Mouse (Mus musculus) limb, embryonic 10.5 days (tissue): ENCODE measurements around the gene Tmub2. TPM values are rescaled to one million over a fixed set of nuclear protein-coding genes. Genes with fewer than 3 reads are reported as not detected.

Source experiments
- DNase-seq: peaks from one replicate; pipeline ENCODE4 v3.0.0-alpha.2; 2017; ENCODE audit warnings: low spot score
- H3K27ac ChIP-seq: fragments of 300-500 bp; sonication (generic); 2 replicates; pipeline ENCODE4 v1.5.1; 2016; ENCODE audit warnings: mild to moderate bottlenecking
- H3K27me3 ChIP-seq: fragments of 300-500 bp; sonication (generic); 2 replicates; pipeline ENCODE4 v1.6.1; 2016; ENCODE audit warnings: low read depth, mild to moderate bottlenecking; ENCODE audit not compliant: poor library complexity, severe bottlenecking
- H3K36me3 ChIP-seq: fragments of 300-500 bp; sonication (generic); 2 replicates; pipeline ENCODE4 v1.6.1; 2016; ENCODE audit warnings: mild to moderate bottlenecking, moderate library complexity
- H3K4me1 ChIP-seq: fragments of 300-500 bp; sonication (generic); 2 replicates; pipeline ENCODE4 v1.6.1; 2016
- H3K4me3 ChIP-seq: fragments of 300-500 bp; sonication (generic); 2 replicates; pipeline ENCODE4 v1.5.1; 2016; ENCODE audit warnings: mild to moderate bottlenecking, moderate library complexity
- H3K9me3 ChIP-seq: fragments of 300-500 bp; sonication (generic); replicated peaks from 2 replicates; pipeline ENCODE4 v1.6.1; 2016; ENCODE audit warnings: mild to moderate bottlenecking
- WGBS: fragments of 180-500 bp; shearing (Covaris S2); methylation state at CpG from one replicate; pipeline ENCODE4 v1.1.7; 2016; 5-methylcytosine and 5-hydroxymethylcytosine counted together
- polyA plus RNA-seq: library from polyadenylated mRNA; unstranded; fragments of >200 nt; fragmentation: Nextera tagmentation; extraction: Ambion mirVana; gene quantifications from 2 replicates; pipeline ENCODE4 v1.2.1, GENCODE M21; 2016

Tmub2 gene
- 37.3 and 44.0 TPM in 2 replicates for polyA plus RNA-seq

DNA sequence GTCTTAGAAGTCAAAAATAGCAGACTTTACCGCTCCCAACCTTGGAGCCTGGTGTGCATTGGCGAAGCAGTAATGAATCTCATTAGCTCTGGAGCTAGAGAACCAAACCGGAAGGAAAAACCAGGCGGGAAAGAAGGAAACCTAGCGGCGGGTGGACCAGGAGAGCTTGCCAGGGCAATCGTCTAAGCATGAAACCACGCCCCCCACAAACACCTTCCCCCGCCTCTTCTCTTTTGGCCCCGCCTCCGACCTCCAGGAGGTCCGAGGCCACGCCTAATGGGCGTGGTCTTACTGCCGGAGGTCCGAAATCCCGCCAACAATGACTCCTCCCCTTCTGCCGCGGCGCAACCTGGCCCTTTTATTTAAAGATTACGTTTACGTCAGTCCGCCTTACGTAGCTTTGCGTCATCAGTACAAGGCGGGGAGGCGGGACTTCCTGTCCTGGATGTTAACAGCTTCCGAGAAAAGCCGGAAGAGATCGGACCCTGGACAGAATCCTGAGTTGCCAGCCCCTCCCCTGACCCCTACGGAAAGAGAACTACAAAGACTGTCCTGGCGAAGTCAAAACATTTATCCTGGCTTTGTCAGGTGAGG lies at the start of gene Tmub2:
Gene Tmub2, plus strand, starts transcription at position 431 of the 594 bp plus-strand sequence.
- peaks cover 30% of the 10 kb centered on the region for H3K36me3 ChIP-seq
- peak; percentile 94 for DNase-seq
- under 1% methylated on average over 32 of the region's 32 CpGs for WGBS
- H3K27ac ChIP-seq, result peak within 1 kb of the TSS; percentile 87
- peaks cover 17% of the 10 kb centered on the region for H3K4me1 ChIP-seq
- no peaks in the 10 kb centered on the region for H3K27me3 ChIP-seq
- peak within 1 kb of the TSS; percentile 91 for H3K4me3 ChIP-seq
- no peaks in the 10 kb centered on the region for H3K9me3 ChIP-seq

- 71% methylated on average over 2 of the region's 2 CpGs for WGBS
- no peak overlapping the region for H3K4me3 ChIP-seq
- no peak overlapping the region for H3K27ac ChIP-seq
- no peak for DNase-seq
- no peaks in the 10 kb centered on the region for H3K36me3 ChIP-seq
- H3K27me3 ChIP-seq, result no peaks in the 10 kb centered on the region
- H3K9me3 ChIP-seq, result no peaks in the 10 kb centered on the region
- H3K4me1 ChIP-seq, result peaks cover 3% of the 10 kb centered on the region; the same call in 1 of the 2 replicates
Observed at GRCm38 (mm10) chr11:102236022-102236421, 48.7 kb upstream of the Tmub2 start.

DNA sequence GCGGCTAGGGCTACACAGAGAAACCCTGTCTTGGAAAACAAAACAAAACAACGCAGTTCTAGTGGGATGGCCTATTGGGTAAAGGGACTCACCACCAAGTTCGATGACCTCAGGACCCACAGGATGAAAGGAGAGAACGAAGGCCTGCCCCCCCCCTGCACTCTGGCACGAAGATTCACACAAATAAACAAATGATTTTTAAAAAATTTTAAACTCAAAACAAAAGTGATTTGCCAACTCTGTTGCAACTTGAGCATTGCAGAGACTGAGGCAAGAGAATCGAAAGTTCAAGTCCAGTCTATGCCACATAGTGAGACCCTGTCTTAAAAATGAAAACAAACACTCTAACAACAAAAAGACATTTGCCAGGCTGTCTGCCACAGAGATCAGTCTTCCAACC lies 44.1 kb upstream of the Tmub2 start:
- no peak overlapping the region for H3K4me3 ChIP-seq
- DNase-seq, result no peak
- H3K9me3 ChIP-seq, result no peaks in the 10 kb centered on the region
- no peak overlapping the region for H3K27ac ChIP-seq
- 90% methylated on average over 6 of the region's 6 CpGs for WGBS
- peaks cover 16% of the 10 kb centered on the region for H3K4me1 ChIP-seq
- H3K27me3 ChIP-seq, result peaks cover 13% of the 10 kb centered on the region
- H3K36me3 ChIP-seq, result no peaks in the 10 kb centered on the region

GRCm38 (mm10) chr11:102241246-102241645 lies 43.5 kb upstream of the Tmub2 start:
- Histone ChIP-seq H3K4me3 (no peak overlapping the region), H3K4me1 (peaks cover 19% of the 10 kb centered on the region), H3K36me3 (no peaks in the 10 kb centered on the region), H3K27ac (no peak overlapping the region), H3K9me3 (no peaks in the 10 kb centered on the region), H3K27me3 (peaks cover 13% of the 10 kb centered on the region)
- 85% methylated on average over 5 of the region's 5 CpGs for WGBS
- no peak for DNase-seq

DNA sequence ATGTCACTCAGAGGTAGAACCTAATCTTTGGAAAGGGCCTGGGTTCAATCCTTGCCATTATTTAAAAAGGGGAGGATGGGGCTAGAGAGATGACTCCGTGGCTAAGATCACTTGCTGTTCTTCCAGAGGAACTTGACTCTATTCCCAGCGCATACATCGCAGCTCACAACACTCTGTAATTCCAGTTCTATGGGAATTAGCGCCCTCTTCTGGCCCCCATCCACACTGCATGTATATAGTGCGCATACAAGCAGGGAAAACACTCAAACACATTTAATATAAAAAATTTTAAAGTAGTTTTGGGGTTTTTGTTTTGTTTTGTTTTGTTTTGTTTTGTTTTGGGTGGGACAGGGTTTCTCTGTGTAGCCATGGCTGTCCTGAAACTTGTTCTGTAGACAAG lies 42.9 kb upstream of the Tmub2 start:
- no peak for DNase-seq
- H3K9me3 ChIP-seq, result no peaks in the 10 kb centered on the region
- H3K4me1 ChIP-seq, result peaks cover 18% of the 10 kb centered on the region
- 47% methylated on average over 5 of the region's 5 CpGs for WGBS
- no peak overlapping the region for H3K4me3 ChIP-seq
- H3K27ac ChIP-seq, result no peak overlapping the region
- no peaks in the 10 kb centered on the region for H3K36me3 ChIP-seq
- H3K27me3 ChIP-seq, result peaks cover 13% of the 10 kb centered on the region

DNA sequence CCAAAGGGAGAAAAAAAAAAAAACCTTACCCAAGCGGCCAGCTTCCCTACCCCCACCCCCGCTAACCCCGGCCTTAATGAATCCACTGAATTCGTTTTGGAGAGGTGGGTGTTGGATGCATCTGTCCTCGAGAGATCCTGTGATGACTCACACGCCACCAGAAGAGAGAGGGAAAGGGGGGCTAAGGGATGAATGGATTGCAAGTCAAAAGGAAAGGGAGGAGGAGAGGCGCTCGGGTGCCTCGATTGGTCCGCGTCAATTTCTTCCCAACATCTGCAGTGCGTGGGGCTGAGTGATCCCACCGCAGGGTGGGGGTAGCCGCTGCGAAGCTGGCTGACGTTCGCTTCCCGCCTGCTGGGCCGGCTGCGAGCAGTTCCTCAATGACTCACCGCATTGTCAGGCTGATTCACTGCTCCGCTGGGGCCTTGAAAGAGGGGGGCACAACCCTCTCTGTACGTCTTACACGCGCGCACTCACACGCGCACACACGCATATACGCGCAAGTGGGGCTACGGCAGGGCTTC lies 39.7 kb upstream of the Tmub2 start:
- WGBS, result 3% methylated on average over 32 of the region's 32 CpGs
- peak overlapping the region; percentile 66 for H3K27ac ChIP-seq
- H3K36me3 ChIP-seq, result no peaks in the 10 kb centered on the region

GRCm38 (mm10) chr11:102245581-102246272 lies 39.0 kb upstream of the Tmub2 start:
- Histone ChIP-seq H3K4me1 (peaks cover 30% of the 10 kb centered on the region), H3K36me3 (peaks cover 3% of the 10 kb centered on the region), H3K27me3 (peaks cover 13% of the 10 kb centered on the region), H3K27ac (peak overlapping the region; percentile 66), H3K4me3 (peak overlapping the region; percentile 53), H3K9me3 (no peaks in the 10 kb centered on the region)
- WGBS, result 70% methylated on average over 14 of the region's 14 CpGs
- DNase-seq, result no peak

More for the DNA sequence above, 39.7 kb upstream of the Tmub2 start:
- Histone ChIP-seq H3K27me3 (peaks cover 13% of the 10 kb centered on the region), H3K4me3 (peak overlapping the region; percentile 53), H3K9me3 (no peaks in the 10 kb centered on the region), H3K4me1 (peaks cover 30% of the 10 kb centered on the region)
- DNase-seq, result peak; percentile 58

DNA sequence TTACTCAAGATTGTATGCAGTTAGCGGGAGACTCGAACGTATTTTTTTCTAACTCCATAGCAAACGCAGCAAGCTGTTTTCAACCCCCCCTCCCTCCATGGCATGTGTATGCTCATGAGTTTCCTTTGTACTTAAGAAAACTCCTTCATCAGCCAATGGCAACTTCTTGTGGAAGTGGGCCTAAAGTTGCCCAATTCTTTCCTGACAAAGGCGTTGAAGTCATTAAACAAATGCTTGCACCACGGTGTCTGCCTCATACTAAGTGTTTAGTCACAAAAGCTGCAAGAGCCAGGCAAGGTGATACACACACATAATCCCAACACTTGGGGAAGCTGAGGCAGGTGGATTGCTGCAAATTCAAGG lies 38.5 kb upstream of the Tmub2 start:
- Histone ChIP-seq H3K4me1 (peaks cover 30% of the 10 kb centered on the region), H3K27ac (no peak overlapping the region), H3K4me3 (no peak overlapping the region), H3K9me3 (no peaks in the 10 kb centered on the region), H3K27me3 (peaks cover 13% of the 10 kb centered on the region), H3K36me3 (peaks cover 8% of the 10 kb centered on the region)
- no peak for DNase-seq
- WGBS, result 91% methylated on average over 6 of the region's 6 CpGs

DNA sequence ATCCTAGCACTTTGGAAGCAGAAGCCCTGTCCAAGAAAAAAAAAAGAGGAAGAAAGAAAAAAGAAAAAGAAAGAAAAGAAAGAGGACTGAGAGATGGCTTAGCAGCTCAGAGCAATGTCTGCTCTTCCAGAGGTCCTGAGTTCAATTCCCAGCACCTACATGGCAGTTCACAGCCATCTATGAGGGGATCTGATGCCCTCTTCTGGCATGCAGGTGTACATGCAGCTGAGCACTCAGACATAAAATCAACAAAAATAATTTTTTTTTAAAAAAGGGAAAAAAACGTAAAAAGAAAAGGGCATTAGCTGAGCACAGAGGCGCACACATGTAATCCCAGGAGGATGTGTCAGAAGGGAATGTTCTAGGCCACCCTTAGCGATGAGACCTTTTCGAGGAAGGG lies 37.9 kb upstream of the Tmub2 start:
- peaks cover 30% of the 10 kb centered on the region for H3K4me1 ChIP-seq
- no peak overlapping the region for H3K4me3 ChIP-seq
- peaks cover 13% of the 10 kb centered on the region for H3K27me3 ChIP-seq
- WGBS, result 87% methylated on average over 4 of the region's 4 CpGs
- DNase-seq, result no peak
- H3K9me3 ChIP-seq, result no peaks in the 10 kb centered on the region
- no peak overlapping the region for H3K27ac ChIP-seq
- H3K36me3 ChIP-seq, result peaks cover 15% of the 10 kb centered on the region

DNA sequence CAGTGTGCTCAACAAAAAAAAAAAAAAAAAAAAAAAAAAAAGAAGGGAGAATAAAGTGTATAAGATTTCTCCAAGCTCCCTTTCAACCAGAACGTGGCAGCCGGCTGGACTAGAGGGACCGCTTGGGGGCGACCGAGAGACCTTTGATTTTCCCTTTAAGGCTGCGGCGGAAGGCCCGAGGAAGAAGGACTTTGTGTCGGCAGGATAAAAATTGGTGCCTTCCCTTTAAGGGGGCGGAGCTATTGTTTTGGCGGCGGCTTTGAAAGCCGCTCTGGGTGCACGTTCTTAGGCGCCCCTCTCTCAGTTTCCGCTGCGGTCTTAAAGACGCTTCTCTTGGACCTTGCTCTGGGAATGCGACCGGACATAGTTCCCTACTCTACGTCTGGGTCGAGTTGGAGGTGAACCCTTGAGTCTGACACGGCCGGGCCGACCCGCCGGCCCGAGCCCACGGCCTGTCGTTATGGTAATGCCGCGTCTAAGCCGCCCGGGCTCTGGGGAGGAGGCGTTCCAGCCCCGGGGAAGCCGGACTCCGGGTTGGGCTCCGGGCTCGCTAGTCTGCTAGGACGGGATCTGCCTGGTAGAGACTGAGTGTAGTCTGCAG lies 36.0 kb upstream of the Tmub2 start, which contains the start of gene BC030867:
Gene BC030867, plus strand, starts transcription at position 253 of the 601 bp plus-strand sequence.
- WGBS, result under 1% methylated on average over 41 of the region's 41 CpGs
- peaks cover 13% of the 10 kb centered on the region for H3K27me3 ChIP-seq
- H3K4me3 ChIP-seq, result peak within 1 kb of the TSS; percentile 93
- peaks cover 31% of the 10 kb centered on the region for H3K36me3 ChIP-seq
- H3K4me1 ChIP-seq, result peaks cover 30% of the 10 kb centered on the region
- no peaks in the 10 kb centered on the region for H3K9me3 ChIP-seq
- H3K27ac ChIP-seq, result peak within 1 kb of the TSS; percentile 89
- DNase-seq, result peak; percentile 98

- 15% methylated on average over 9 of the region's 9 CpGs for WGBS
- Histone ChIP-seq H3K36me3 (peaks cover 39% of the 10 kb centered on the region), H3K27me3 (peaks cover 8% of the 10 kb centered on the region), H3K4me1 (peaks cover 28% of the 10 kb centered on the region), H3K4me3 (peak overlapping the region; percentile 93), H3K27ac (peak overlapping the region; percentile 89), H3K9me3 (no peaks in the 10 kb centered on the region)
- no peak for DNase-seq
Observed at GRCm38 (mm10) chr11:102249351-102250090, 35.2 kb upstream of the Tmub2 start.

DNA sequence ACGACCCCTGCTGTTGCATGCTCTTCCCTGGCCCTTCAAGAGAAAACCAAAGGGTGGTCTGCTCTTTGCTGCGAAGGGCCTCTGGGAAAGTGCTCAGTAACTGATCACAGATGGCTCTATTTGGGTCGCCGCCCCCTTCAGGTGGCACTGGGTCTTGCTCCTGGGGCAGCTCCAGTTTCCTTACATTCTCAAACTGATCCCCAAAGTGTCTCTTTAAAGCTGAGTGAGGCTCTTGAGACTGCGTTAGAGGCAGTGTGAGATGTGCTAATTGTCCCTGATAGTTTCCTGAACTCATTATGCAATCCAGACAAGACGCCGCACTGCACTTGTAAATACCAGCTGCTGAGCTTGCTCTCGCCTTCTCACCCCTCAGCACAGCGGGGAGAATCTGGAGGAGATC lies 27.2 kb upstream of the Tmub2 start:
- Histone ChIP-seq H3K27ac (peak overlapping the region; percentile 3; the same call in 1 of the 2 replicates), H3K4me1 (peaks cover 14% of the 10 kb centered on the region), H3K9me3 (no peaks in the 10 kb centered on the region), H3K4me3 (no peak overlapping the region), H3K27me3 (no peaks in the 10 kb centered on the region), H3K36me3 (peaks cover 94% of the 10 kb centered on the region)
- WGBS, result 37% methylated on average over 9 of the region's 9 CpGs
- DNase-seq, result peak; percentile 58
